Mouse (Mus musculus): Measurements from ENCODE around the gene Dnajc1. TPM values are rescaled to one million over a fixed set of nuclear protein-coding genes. Genes with fewer than 3 reads are reported as not detected.

Dnajc1 gene
- total RNA-seq, 2 experiments from 2014 or later: 10.7 to 13.2 TPM

DNA sequence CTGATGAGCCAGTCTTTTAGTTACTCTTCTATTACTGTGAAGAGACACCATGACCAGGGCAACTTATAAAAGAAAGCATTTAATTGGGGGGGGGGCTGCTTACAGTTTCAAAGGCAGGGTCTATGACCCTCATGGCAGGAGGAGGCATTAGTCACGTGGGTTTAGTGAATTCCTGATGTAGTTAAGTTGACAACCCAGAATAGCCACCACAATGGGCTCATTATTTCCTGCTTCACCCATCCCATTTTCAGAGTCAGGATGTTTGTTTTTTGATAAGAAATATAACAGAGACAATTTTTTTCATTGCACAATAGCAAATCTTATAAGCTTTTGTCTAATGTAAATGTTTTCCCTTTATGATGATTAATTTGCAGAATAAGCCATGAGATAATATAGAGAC lies 217.4 kb downstream of the Dnajc1 start:
- intact Hi-C loops (cut with DNase I): no loop called here
- no peak for TF ChIP-seq CTCF (IDR thresholded peaks at IDR 0.05)

DNA sequence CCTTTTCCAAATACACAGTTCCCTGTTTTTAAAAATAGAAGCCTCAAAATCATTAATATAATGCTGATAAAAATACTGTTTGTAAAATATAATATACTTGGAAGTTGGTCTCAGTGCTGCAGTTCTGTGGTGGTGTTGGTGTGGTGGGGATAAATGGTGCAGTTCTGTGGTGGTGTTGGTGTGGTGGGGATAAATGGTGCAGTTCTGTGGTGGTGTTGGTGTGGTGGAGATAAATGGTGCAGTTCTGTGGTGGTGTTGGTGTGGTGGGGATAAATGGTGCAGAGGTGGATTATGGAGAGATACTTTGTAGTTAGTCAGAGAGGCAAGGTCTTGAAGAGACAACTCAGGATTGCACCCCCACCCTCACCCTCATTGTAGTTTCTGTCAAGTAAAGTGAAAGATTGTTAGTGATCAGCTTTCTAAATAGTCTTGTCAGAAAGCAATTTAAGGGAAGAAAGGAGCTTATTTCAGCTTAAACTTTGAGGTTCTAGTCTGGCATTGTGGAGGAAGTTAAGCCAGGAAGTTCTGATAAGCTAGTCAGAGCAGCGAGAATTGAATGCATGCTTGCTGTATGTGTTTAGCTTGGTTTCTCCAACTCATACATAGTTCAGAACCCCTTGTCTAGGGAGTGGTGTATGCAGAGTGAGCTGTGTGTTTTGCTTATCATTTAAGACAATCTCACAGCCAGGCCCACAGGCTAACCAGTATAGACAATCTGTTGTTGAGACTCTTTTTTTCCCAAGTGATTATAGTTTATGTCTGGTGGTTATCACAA lies 223.3 kb downstream of the Dnajc1 start:
- Histone ChIP-seq H3K4me3 (no peak overlapping the region), H3K27ac (no peak overlapping the region)
- no peak for DNase-seq
- TF ChIP-seq CTCF (IDR thresholded peaks at IDR 0.05): no peak
- intact Hi-C loops (cut with DNase I): no loop called here

More for the DNA sequence above, 217.4 kb downstream of the Dnajc1 start:
- no peak overlapping the region for H3K27ac ChIP-seq
- DNase-seq: no peak
- no peak overlapping the region for H3K4me3 ChIP-seq

DNA sequence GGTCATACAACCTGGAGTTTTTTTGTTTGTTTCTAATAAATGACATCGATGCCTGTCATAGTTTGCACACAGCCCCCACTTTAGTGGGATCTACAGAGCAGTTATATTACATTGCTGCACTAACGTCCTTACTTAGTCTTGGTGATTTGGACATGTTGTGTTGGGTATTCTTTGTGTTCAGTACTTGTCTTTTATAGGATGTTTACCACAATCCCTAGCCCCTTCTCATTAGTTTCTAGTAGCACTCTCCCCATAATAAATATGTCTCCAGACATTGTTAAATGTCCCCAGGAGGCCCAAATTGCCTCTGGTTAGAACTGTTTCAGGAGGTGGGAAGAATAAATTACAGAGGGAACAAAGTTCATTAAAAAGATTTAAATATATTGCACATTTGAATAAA lies 227.1 kb downstream of the Dnajc1 start:
- intact Hi-C loops (cut with DNase I): no loop called here
- no peak for TF ChIP-seq CTCF (IDR thresholded peaks at IDR 0.05)
- Histone ChIP-seq H3K4me3 (no peak overlapping the region), H3K27ac (no peak overlapping the region)
- no peak for DNase-seq

DNA sequence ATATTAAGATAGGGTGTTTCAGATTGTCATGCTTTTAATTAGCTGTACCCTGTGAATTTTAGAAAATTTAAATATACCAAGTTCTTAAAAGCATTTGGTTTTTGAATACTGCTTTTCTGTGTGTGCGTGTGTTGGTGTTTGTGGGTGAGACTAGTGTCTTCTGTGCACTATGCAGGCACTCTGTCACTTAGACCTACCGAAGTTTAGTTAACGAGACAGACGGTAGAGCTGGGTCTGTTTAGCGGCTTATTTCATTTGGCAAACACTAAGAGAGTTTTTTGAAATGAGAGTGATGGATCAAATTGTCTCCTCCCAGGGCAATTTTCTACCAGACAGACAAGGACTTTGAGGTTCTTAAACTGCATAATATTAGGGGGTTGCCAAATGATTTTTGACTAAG lies 231.6 kb downstream of the Dnajc1 start:
- Histone ChIP-seq H3K4me3 (no peak overlapping the region), H3K27ac (no peak overlapping the region)
- TF ChIP-seq CTCF (IDR thresholded peaks at IDR 0.05): no peak
- DNase-seq: no peak
- intact Hi-C loops (cut with DNase I): no loop called here

DNA sequence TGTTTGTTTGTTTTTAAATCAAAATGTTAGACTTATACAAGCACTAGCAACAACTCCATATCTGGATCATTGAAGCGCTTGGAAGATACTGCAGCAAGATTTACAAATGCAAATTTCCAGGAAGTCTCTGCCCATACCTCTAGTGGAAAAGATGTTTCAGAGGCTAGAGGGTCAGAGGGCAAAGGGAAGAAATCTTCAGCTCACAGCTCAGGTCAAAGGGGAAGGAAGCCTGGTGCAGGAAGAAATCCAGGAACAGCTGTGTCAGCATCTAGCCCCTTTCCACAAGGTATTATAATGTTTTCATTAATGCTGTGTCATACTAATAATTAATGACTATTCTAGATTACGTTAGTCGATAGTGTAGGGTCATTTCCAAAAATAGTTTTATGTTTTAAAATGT lies 233.2 kb downstream of the Dnajc1 start:
- no peak for TF ChIP-seq CTCF (IDR thresholded peaks at IDR 0.05)
- Histone ChIP-seq H3K4me3 (no peak overlapping the region), H3K27ac (no peak overlapping the region)
- no peak for DNase-seq
- intact Hi-C loops (cut with DNase I): no loop called here

DNA sequence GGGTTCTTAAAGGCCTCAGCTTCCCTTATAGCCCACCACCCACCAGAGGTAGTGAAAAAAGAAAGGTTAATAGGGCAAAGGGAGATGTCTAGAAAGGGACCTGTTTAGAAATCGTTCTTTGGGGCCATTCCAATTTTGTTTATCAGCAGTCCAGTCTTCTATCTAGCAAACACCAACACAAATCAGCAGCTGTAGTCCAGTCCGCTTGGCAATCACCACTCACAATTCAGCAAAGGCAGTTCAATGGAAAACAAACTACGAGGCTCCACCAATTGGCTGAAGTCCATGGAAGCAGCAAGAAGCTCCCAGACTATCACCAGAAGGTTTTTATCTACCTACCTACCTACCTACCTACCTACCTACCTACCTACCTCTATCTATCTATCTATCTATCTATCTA lies 236.5 kb downstream of the Dnajc1 start:
- intact Hi-C loops (cut with DNase I): no loop called here
- no peak for TF ChIP-seq CTCF (IDR thresholded peaks at IDR 0.05)

More for the DNA sequence above, 236.5 kb downstream of the Dnajc1 start:
- H3K27ac ChIP-seq: no peak overlapping the region
- H3K4me3 ChIP-seq: no peak overlapping the region
- DNase-seq: no peak
